Mouse (Mus musculus): ENCODE measurements around the gene E130208F15Rik. TPM values are rescaled to one million over a fixed set of nuclear protein-coding genes. Genes with fewer than 3 reads are reported as not detected.

The E130208F15Rik gene
- 1.8 TPM in 1 of 2 replicates, not detected in the other for polyA plus RNA-seq (2015; fragmentation: Nextera tagmentation; extraction: Ambion mirVana)

- no peaks in the 10 kb centered on the region for H3K9me3 ChIP-seq
- ATAC-seq = peak; percentile 74
- under 1% methylated on average over 63 of the region's 63 CpGs for WGBS
- no peaks in the 10 kb centered on the region for H3K27me3 ChIP-seq (replicated peaks)
- no peaks in the 10 kb centered on the region for H3K36me3 ChIP-seq
- H3K4me3 ChIP-seq (replicated peaks) = peak within 1 kb of the TSS; percentile 85
- peak within 1 kb of the TSS; percentile 92 for H3K27ac ChIP-seq
- peak within 1 kb of the TSS; percentile 87 for H3K4me2 ChIP-seq (replicated peaks)
- H3K4me1 ChIP-seq (replicated peaks) = peaks cover 10% of the 10 kb centered on the region
- peak within 1 kb of the TSS; percentile 92 for H3K9ac ChIP-seq
Observed at GRCm38 (mm10) chr7:30321539-30322284, at the start of gene E130208F15Rik. Gene E130208F15Rik, plus strand, starts transcription at chr7:30321740.

DNA sequence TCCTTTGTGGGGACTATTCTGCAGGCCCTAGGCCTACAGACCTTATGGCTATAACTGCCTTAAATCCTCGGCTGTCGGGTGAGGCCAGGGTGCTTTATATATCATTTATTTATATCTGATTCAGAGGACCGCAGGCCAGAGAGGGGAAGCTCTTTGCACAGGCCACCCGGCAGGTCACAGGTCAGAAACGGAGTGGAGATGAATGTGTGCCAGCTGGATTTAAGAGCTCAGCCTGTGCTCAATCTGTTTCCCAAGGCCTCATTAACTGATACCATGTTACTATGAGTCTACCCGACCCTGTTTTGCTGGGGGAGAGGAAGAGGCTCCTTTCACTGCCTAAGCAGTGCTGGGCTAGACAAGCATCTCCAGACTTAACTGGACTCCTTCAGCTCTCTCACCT, 47.2 kb upstream of the E130208F15Rik start:
- no peak overlapping the region for H3K4me2 ChIP-seq (replicated peaks)
- no peak overlapping the region for H3K9ac ChIP-seq
- no peak for ATAC-seq
- no peaks in the 10 kb centered on the region for H3K36me3 ChIP-seq
- H3K27me3 ChIP-seq (replicated peaks) = no peaks in the 10 kb centered on the region
- 53% methylated on average over 6 of the region's 6 CpGs for WGBS
- no peak overlapping the region for H3K4me3 ChIP-seq (replicated peaks)
- H3K4me1 ChIP-seq (replicated peaks) = peaks cover 1% of the 10 kb centered on the region; the same call in 1 of the 2 replicates
- no peak overlapping the region for H3K27ac ChIP-seq
- H3K9me3 ChIP-seq = no peaks in the 10 kb centered on the region

DNA sequence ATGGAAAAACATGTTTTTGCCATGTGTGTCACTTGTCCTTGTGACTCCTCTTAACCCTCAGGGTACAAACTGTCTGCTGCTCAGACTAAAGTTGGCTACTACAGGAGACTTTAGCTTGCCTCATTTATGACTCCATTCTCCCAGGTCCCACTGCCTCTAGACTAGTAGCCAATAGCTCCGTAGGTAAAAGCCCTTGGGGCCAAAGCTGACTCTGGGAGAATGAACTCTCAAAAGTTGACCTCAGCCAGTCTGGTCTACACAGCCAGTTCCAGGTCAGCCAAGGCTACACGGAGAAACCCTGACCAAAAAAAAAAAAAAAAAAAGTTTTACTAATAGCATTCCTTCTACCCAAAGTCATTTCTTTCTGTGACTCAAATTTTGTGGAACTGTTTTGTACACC, 42.6 kb upstream of the E130208F15Rik start:
- peak overlapping the region; percentile 86 for H3K4me2 ChIP-seq (replicated peaks)
- no peak overlapping the region for H3K27ac ChIP-seq
- H3K27me3 ChIP-seq (replicated peaks) = no peaks in the 10 kb centered on the region
- no peaks in the 10 kb centered on the region for H3K9me3 ChIP-seq
- no peak for ATAC-seq
- no peak overlapping the region for H3K9ac ChIP-seq
- WGBS = 40% methylated on average over 2 of the region's 2 CpGs
- H3K36me3 ChIP-seq = no peaks in the 10 kb centered on the region
- H3K4me1 ChIP-seq (replicated peaks) = peaks cover 4% of the 10 kb centered on the region; the same call in 1 of the 2 replicates
- no peak overlapping the region for H3K4me3 ChIP-seq (replicated peaks)

- WGBS = 0% methylated on average over 6 of the region's 6 CpGs
- Histone ChIP-seq H3K9me3 (no peaks in the 10 kb centered on the region), H3K4me2 (replicated peaks) (peak overlapping the region; percentile 86), H3K9ac (peak overlapping the region; percentile 54), H3K27me3 (replicated peaks) (no peaks in the 10 kb centered on the region), H3K36me3 (no peaks in the 10 kb centered on the region), H3K4me1 (replicated peaks) (peaks cover 4% of the 10 kb centered on the region; the same call in 1 of the 2 replicates), H3K27ac (peak overlapping the region; percentile 98), H3K4me3 (replicated peaks) (peak overlapping the region; percentile 82)
- ATAC-seq = peak; percentile 35; the same call in 1 of the 2 replicates
Observed at GRCm38 (mm10) chr7:30279536-30279935, 42.0 kb upstream of the E130208F15Rik start.

DNA sequence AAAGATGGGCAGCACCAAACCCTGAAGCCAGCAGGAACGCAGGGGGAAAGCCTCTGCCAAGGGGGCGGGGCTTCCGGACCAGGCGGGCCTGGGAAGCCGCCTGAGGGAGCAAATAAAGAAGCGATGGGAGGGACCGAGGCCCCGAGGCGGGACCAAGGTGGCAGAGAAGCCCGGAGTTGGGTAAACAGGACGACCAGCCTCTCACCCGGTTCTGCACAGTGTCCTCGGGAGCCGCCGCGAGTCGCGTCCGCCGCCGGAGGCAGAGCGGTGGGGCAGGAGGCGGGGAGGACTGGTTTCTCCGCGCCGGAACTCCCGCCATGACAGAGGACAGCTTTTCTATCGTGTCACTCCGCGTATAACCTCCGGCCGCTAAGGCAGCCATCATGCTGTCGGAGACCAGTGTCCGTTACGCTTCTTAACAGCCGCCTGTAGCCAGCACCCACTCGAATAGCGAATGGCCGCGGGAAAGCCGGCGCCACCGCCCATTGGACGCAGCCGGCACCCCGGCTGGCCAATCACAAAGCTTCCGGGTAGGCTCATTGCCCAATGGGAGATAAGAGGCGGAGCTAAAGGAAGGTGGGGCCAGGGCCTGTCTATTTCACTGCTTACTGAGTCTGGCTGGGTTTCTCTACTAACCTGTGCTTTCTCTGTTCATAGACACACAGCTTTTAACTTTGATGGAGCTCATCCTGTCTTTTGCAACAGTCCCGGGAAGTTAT, 41.4 kb upstream of the E130208F15Rik start, which contains the start of the genes Thap8 and Wdr62:
TSS of gene Thap8 (plus strand) at position 144 of the 719 bp plus-strand sequence.
TSS of gene Wdr62 (minus strand) at position 469 of the 719 bp plus-strand sequence.
- Histone ChIP-seq H3K36me3 (no peaks in the 10 kb centered on the region), H3K4me3 (replicated peaks) (peak within 1 kb of the TSS; percentile 82), H3K9me3 (no peaks in the 10 kb centered on the region), H3K4me2 (replicated peaks) (peak within 1 kb of the TSS; percentile 86), H3K4me1 (replicated peaks) (peaks cover 4% of the 10 kb centered on the region; the same call in 1 of the 2 replicates), H3K9ac (peak within 1 kb of the TSS; percentile 54), H3K27ac (peak within 1 kb of the TSS; percentile 98), H3K27me3 (replicated peaks) (no peaks in the 10 kb centered on the region)
- under 1% methylated on average over 49 of the region's 49 CpGs for WGBS
- peak; percentile 98 for ATAC-seq

DNA sequence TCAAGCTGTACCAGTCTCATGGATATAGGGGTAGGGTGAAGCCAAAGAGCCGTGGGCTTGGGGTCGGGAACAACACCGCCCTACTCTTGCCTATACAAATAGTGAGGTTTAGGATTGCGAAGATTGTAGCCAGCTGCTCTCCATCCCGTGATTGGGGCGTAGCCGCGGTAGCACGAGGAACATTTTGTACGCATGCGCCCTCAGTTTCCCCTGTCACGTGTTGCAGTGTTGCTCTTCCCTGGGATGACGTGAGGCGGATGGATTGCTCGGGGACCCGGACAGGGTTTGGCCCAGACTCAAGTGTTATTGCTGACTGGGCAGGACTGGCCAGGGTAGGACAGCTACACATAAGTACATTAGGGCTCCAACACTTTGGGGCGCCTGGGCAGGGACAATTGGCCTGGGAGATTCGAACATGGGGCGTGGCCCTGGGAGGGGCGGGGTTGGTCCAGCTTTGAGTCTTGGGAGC, 40.8 kb upstream of the E130208F15Rik start:
- Histone ChIP-seq H3K27ac (peak overlapping the region; percentile 98), H3K4me1 (replicated peaks) (peaks cover 4% of the 10 kb centered on the region; the same call in 1 of the 2 replicates), H3K36me3 (no peaks in the 10 kb centered on the region), H3K4me2 (replicated peaks) (peak overlapping the region; percentile 86), H3K9ac (peak overlapping the region; percentile 38), H3K4me3 (replicated peaks) (peak overlapping the region; percentile 82), H3K9me3 (no peaks in the 10 kb centered on the region), H3K27me3 (replicated peaks) (no peaks in the 10 kb centered on the region)
- under 1% methylated on average over 20 of the region's 20 CpGs for WGBS
- ATAC-seq = peak; percentile 83

GRCm38 (mm10) chr7:30281522-30281921, 40.0 kb upstream of the E130208F15Rik start:
- Histone ChIP-seq H3K4me2 (replicated peaks) (peak overlapping the region; percentile 86), H3K4me1 (replicated peaks) (peaks cover 4% of the 10 kb centered on the region; the same call in 1 of the 2 replicates), H3K27ac (peak overlapping the region; percentile 98; the same call in 1 of the 2 replicates), H3K9ac (no peak overlapping the region), H3K4me3 (replicated peaks) (no peak overlapping the region), H3K27me3 (replicated peaks) (no peaks in the 10 kb centered on the region), H3K9me3 (no peaks in the 10 kb centered on the region), H3K36me3 (no peaks in the 10 kb centered on the region)
- WGBS = 70% methylated on average over 4 of the region's 4 CpGs
- no peak for ATAC-seq

- 78% methylated on average over 7 of the region's 7 CpGs for WGBS
- H3K27ac ChIP-seq = no peak overlapping the region
- no peak overlapping the region for H3K4me2 ChIP-seq (replicated peaks)
Observed at GRCm38 (mm10) chr7:30282740-30283139, 38.8 kb upstream of the E130208F15Rik start.

DNA sequence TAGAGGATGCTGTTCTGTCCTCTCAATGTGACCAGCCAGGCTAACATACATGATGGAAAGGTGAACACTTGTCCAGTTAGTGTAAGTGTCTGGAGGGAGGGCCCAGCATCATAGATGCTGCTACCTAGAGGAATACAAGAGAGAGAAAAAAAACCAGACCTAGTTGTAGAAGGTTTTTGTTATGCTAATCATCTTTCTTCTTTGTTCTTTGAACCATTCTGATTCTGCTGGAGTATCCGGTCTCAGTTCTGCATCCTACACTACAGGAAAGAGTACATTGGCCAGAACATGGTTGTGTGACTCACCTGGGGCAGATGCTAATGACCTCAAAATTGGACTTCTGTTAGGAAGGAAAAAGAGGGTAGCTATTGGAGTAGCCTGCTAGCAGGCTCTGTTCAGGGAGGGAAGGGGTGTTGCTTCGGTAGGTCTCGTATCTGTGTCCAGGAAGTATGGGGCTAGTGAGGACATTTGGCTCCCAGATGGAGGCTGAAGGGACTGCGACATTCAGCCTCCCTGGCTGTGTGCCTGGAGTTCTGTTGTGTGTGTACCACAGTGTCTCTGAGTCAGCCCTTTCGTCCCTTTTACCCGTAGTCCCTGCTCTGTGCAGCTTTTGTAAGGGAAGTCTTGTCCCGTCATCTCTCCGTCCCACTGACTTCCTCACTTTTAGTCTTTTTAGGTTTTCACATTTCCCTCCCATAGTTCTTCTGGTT, 34.7 kb upstream of the E130208F15Rik start:
- Histone ChIP-seq H3K9me3 (no peaks in the 10 kb centered on the region), H3K9ac (no peak overlapping the region), H3K36me3 (no peaks in the 10 kb centered on the region), H3K27me3 (replicated peaks) (no peaks in the 10 kb centered on the region), H3K4me3 (replicated peaks) (no peak overlapping the region), H3K4me2 (replicated peaks) (no peak overlapping the region), H3K4me1 (replicated peaks) (no peaks in the 10 kb centered on the region), H3K27ac (no peak overlapping the region)
- 63% methylated on average over 8 of the region's 8 CpGs for WGBS
- ATAC-seq = no peak

More at GRCm38 (mm10) chr7:30282740-30283139, 38.8 kb upstream of the E130208F15Rik start:
- Histone ChIP-seq H3K4me3 (replicated peaks) (no peak overlapping the region), H3K9me3 (no peaks in the 10 kb centered on the region), H3K9ac (no peak overlapping the region), H3K4me1 (replicated peaks) (peaks cover 4% of the 10 kb centered on the region; the same call in 1 of the 2 replicates), H3K27me3 (replicated peaks) (no peaks in the 10 kb centered on the region), H3K36me3 (no peaks in the 10 kb centered on the region)
- ATAC-seq = no peak

DNA sequence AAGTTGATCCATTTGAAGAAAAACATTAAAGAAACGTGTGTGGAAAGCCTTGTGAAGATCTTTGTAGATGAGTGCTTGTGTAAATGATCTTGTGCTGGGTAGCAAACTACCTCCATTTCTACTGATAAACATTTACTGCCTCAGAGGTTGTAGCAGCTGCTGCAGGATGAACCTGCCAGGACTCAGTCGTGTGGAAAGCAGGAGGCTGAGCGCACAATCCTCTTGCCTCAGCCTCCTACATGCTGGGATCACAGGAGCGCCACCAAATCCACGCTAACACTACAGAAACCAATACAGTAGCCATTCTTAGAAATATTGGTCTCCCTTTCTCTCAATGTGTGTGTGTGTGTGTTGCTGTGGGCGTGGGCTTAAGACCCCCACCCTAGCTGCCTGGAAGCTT, 33.5 kb upstream of the E130208F15Rik start:
- Histone ChIP-seq H3K9ac (no peak overlapping the region), H3K4me2 (replicated peaks) (no peak overlapping the region), H3K36me3 (no peaks in the 10 kb centered on the region), H3K4me1 (replicated peaks) (0 out of 2 replicates have a peak, but pooled peaks cover 2% of the 10 kb centered on the region), H3K9me3 (no peaks in the 10 kb centered on the region), H3K27ac (no peak overlapping the region), H3K4me3 (replicated peaks) (no peak overlapping the region), H3K27me3 (replicated peaks) (no peaks in the 10 kb centered on the region)
- no peak for ATAC-seq
- WGBS = 61% methylated on average over 6 of the region's 6 CpGs

GRCm38 (mm10) chr7:30289071-30289713, 32.3 kb upstream of the E130208F15Rik start:
- H3K9ac ChIP-seq = no peak overlapping the region
- H3K27ac ChIP-seq = no peak overlapping the region
- no peaks in the 10 kb centered on the region for H3K9me3 ChIP-seq
- no peaks in the 10 kb centered on the region for H3K36me3 ChIP-seq
- H3K4me2 ChIP-seq (replicated peaks) = no peak overlapping the region
- H3K4me3 ChIP-seq (replicated peaks) = no peak overlapping the region
- H3K27me3 ChIP-seq (replicated peaks) = no peaks in the 10 kb centered on the region
- H3K4me1 ChIP-seq (replicated peaks) = 0 out of 2 replicates have a peak, but pooled peaks cover 2% of the 10 kb centered on the region
- ATAC-seq = no peak
- WGBS = 69% methylated on average over 7 of the region's 7 CpGs

Data from intestine, embryonic 15.5 days (tissue).